Comparison of ENCODE assay signal across 13 mouse cellular contexts in the genomic region with DNA sequence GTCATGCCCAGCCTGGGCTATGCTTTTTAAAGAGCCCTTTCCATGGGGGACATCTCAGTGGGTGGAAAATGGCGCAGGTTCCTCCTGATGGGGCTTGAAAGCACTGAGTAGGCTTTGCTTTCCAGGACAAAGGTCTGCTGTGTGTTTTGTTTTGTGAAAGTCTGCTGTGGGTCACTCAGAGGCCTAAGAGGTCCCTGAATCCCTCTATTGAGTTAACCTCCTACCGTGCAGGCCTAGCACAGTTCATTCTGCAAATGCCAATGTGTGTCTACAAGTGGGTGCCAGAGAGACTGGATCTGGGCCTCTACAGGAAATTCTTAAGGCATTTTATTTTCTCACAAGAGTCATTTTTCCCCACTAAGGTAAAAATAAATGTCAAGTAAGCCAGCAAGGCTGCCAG.
A peak's percentile ranks its signal among the peaks of the same experiment; 100 is the strongest.
DNase-seq lines count a peak whose midpoint lies in the region; ATAC-seq and TF ChIP-seq lines count a peak whose summit lies in the region.
"Had no signal": no experiment of that assay in that cellular context is flagged by ENCODE, and none has a peak within 500 bp of the region (broad histone marks: within the 10 kb centered on the region; RNA-seq: fewer than 3 reads in every experiment).

No protein-coding gene starts in this region.

- H3K4me3 ChIP-seq in lung, embryonic 14.5 days (ENCODE audit: low read depth, low read length), result no peak overlapping the region
- no peak overlapping the region for H3K4me3 ChIP-seq in embryonic facial prominence, embryonic 10.5 days
- no peak overlapping the region for H3K4me3 ChIP-seq in limb, embryonic 15.5 days
- no peak overlapping the region for H3K4me3 ChIP-seq in kidney, adult 2 months (ENCODE audit: insufficient read depth, low read depth, low read length)
- H3K4me3 ChIP-seq: stomach, embryonic 15.5 days had no signal

- ATAC-seq in lung, embryonic 14.5 days (ENCODE audit: insufficient read depth), result no peak
- ATAC-seq in limb, embryonic 15.5 days (ENCODE audit: insufficient number of reproducible peaks, low FRiP score, low TSS enrichment, low read depth), result no peak
- no peak for ATAC-seq in megakaryocyte, adult 5-6 weeks (ENCODE audit: poor library complexity, severe bottlenecking)
- ATAC-seq: activated CD4-positive, CD25-positive, alpha-beta regulatory T cell, adult 4 months had no signal

- H3K4me1 ChIP-seq in lung, embryonic 14.5 days (ENCODE audit: insufficient read depth), result no peaks in the 10 kb centered on the region
- peaks cover 25% of the 10 kb centered on the region for H3K4me1 ChIP-seq in embryonic facial prominence, embryonic 10.5 days
- H3K4me1 ChIP-seq in limb, embryonic 15.5 days, result peaks cover 7% of the 10 kb centered on the region; the same call in 1 of the 2 replicates
- H3K4me1 ChIP-seq in kidney, adult 2 months (ENCODE audit: control insufficient read depth, insufficient read depth, low read length), result no peaks in the 10 kb centered on the region

- H3K9me3 ChIP-seq in lung, embryonic 14.5 days (ENCODE audit: low read depth, low read length), result no peaks in the 10 kb centered on the region
- H3K9me3 ChIP-seq in embryonic facial prominence, embryonic 10.5 days, result no peaks in the 10 kb centered on the region
- no peaks in the 10 kb centered on the region for H3K9me3 ChIP-seq in limb, embryonic 15.5 days
- H3K9me3 ChIP-seq: stomach, embryonic 15.5 days had no signal

- TF ChIP-seq POLR2A in kidney, adult 2 months (IDR thresholded peaks at IDR 0.05; ENCODE audit: low read depth, low read length), result no peak

- no peak for TF ChIP-seq CTCF in lung, embryonic 14.5 days (IDR thresholded peaks at IDR 0.05; ENCODE audit: low read depth)
- no peak for TF ChIP-seq CTCF in kidney, adult 2 months (conservative IDR thresholded peaks at IDR 0.05; ENCODE audit: insufficient read depth, insufficient read length, low read depth, low read length)

- H3K36me3 ChIP-seq in lung, embryonic 14.5 days (ENCODE audit: insufficient read depth), result peaks cover 56% of the 10 kb centered on the region
- H3K36me3 ChIP-seq in embryonic facial prominence, embryonic 10.5 days (replicated peaks), result peaks cover 79% of the 10 kb centered on the region
- peaks cover 29% of the 10 kb centered on the region for H3K36me3 ChIP-seq in limb, embryonic 15.5 days
- no peaks in the 10 kb centered on the region for H3K36me3 ChIP-seq in kidney, adult 2 months (ENCODE audit: control insufficient read depth, insufficient read depth, low read length)

- no peak overlapping the region for H3K9ac ChIP-seq in lung, embryonic 14.5 days
- no peak overlapping the region for H3K9ac ChIP-seq in limb, embryonic 15.5 days
- H3K9ac ChIP-seq: stomach, embryonic 15.5 days had no signal

- H3K4me2 ChIP-seq in lung, embryonic 14.5 days, result no peak overlapping the region
- no peak overlapping the region for H3K4me2 ChIP-seq in limb, embryonic 15.5 days
- H3K4me2 ChIP-seq: stomach, embryonic 15.5 days had no signal

- no peaks in the 10 kb centered on the region for H3K27me3 ChIP-seq in lung, embryonic 14.5 days (ENCODE audit: insufficient read depth, low read length)
- no peaks in the 10 kb centered on the region for H3K27me3 ChIP-seq in embryonic facial prominence, embryonic 10.5 days (replicated peaks; ENCODE audit: low read depth, poor library complexity, severe bottlenecking)
- no peaks in the 10 kb centered on the region for H3K27me3 ChIP-seq in limb, embryonic 15.5 days
- H3K27me3 ChIP-seq in kidney, adult 2 months (replicated peaks; ENCODE audit: control insufficient read depth, insufficient read depth, low read length), result no peaks in the 10 kb centered on the region
- H3K27me3 ChIP-seq: stomach, embryonic 15.5 days had no signal

- 67% methylated on average over 2 of the region's 2 CpGs for WGBS in lung, embryonic 14.5 days
- WGBS in embryonic facial prominence, embryonic 10.5 days, result 44% methylated on average over 2 of the region's 2 CpGs
- 74% methylated on average over 2 of the region's 2 CpGs for WGBS in limb, embryonic 15.5 days
- 77% methylated on average over 2 of the region's 2 CpGs for WGBS in kidney, adult 2 months

- H3K27ac ChIP-seq in lung, embryonic 14.5 days (ENCODE audit: low read depth), result peak overlapping the region; percentile 36; the same call in 1 of the 2 replicates
- H3K27ac ChIP-seq in embryonic facial prominence, embryonic 10.5 days (replicated peaks), result peak overlapping the region; percentile 12; the same call in 1 of the 2 replicates
- H3K27ac ChIP-seq in limb, embryonic 15.5 days, result peak overlapping the region; percentile 39
- no peak overlapping the region for H3K27ac ChIP-seq in kidney, adult 2 months (ENCODE audit: insufficient read depth, low read depth, low read length)
- H3K27ac ChIP-seq: stomach, embryonic 15.5 days had no signal

- peak; percentile 72 for DNase-seq in heart, adult 11 months
- DNase-seq in heart, adult 18-20 months, result no peak
- no peak for DNase-seq in lung, embryonic 14.5 days
- DNase-seq in lung, postnatal 25 days (ENCODE audit: low spot score), result no peak
- DNase-seq in embryonic facial prominence, embryonic 10.5 days (ENCODE audit: low spot score), result no peak
- DNase-seq in kidney, adult 2 months, result no peak
- DNase-seq: cerebellum, adult 9-10 months; kidney, adult 9 months; thymus, postnatal 25 days had no signal
